In genomic region chr11:95805010-95805409, GRCm38 (mm10) we compare ENCODE assay signal across 14 mouse cellular contexts. TPM values are rescaled to one million over a fixed set of nuclear protein-coding genes. Genes with fewer than 3 reads are reported as not detected.
DNase-seq lines count a peak whose midpoint lies in the region; ATAC-seq and TF ChIP-seq lines count a peak whose summit lies in the region.
"Had no signal": no experiment of that assay in that cellular context is flagged by ENCODE, and none has a peak within 500 bp of the region (broad histone marks: within the 10 kb centered on the region; RNA-seq: fewer than 3 reads in every experiment).

No protein-coding gene starts in this region.

- peak overlapping the region; percentile 72; the same call in 1 of the 2 replicates for H3K9ac ChIP-seq in liver, embryonic 12.5 days
- H3K9ac ChIP-seq in kidney, embryonic 14.5 days (ENCODE audit: low read depth, low read length) = no peak overlapping the region
- H3K9ac ChIP-seq: heart, embryonic 15.5 days; midbrain, embryonic 12.5 days; neural tube, embryonic 12.5 days had no signal

- TF ChIP-seq CTCF in E14TG2a.4 (conservative IDR thresholded peaks at IDR 0.05; ENCODE audit: low read length) = no peak
- no peak for TF ChIP-seq CTCF in cerebellum, adult 2 months (IDR thresholded peaks at IDR 0.05; ENCODE audit: borderline replicate concordance, insufficient read depth, low read depth, low read length)

- no peak for TF ChIP-seq POLR2A in cerebellum, adult 2 months (IDR thresholded peaks at IDR 0.05; ENCODE audit: borderline replicate concordance, insufficient read depth, low read length)

- H3K9me3 ChIP-seq in E14TG2a.4 (ENCODE audit: low read length) = peaks cover 20% of the 10 kb centered on the region
- H3K9me3 ChIP-seq in liver, embryonic 12.5 days (replicated peaks) = peaks cover 10% of the 10 kb centered on the region; the same call in 1 of the 2 replicates
- peaks cover 3% of the 10 kb centered on the region; the same call in 1 of the 2 replicates for H3K9me3 ChIP-seq in kidney, embryonic 14.5 days (ENCODE audit: control insufficient read depth, low read length)
- peaks cover 7% of the 10 kb centered on the region; the same call in 1 of the 2 replicates for H3K9me3 ChIP-seq in forebrain, embryonic 10.5 days
- H3K9me3 ChIP-seq: heart, embryonic 15.5 days had no signal

- peak overlapping the region; percentile 58 for H3K4me2 ChIP-seq in liver, embryonic 12.5 days
- no peak overlapping the region for H3K4me2 ChIP-seq in kidney, embryonic 14.5 days (replicated peaks; ENCODE audit: low read depth, low read length)
- H3K4me2 ChIP-seq: heart, embryonic 15.5 days; midbrain, embryonic 12.5 days; neural tube, embryonic 12.5 days had no signal

- H3K4me3 ChIP-seq in E14TG2a.4 (replicated peaks; ENCODE audit: low read length) = peak overlapping the region; percentile 41
- H3K4me3 ChIP-seq in liver, embryonic 12.5 days = no peak overlapping the region
- no peak overlapping the region for H3K4me3 ChIP-seq in kidney, embryonic 14.5 days (ENCODE audit: low read length)
- no peak overlapping the region for H3K4me3 ChIP-seq in forebrain, embryonic 10.5 days
- H3K4me3 ChIP-seq in cerebellum, adult 2 months (replicated peaks; ENCODE audit: insufficient read depth, low read depth, low read length) = no peak overlapping the region
- H3K4me3 ChIP-seq: heart, embryonic 15.5 days; midbrain, embryonic 12.5 days; neural tube, embryonic 12.5 days had no signal

- H3K27ac ChIP-seq in liver, embryonic 12.5 days = peak overlapping the region; percentile 100
- H3K27ac ChIP-seq in kidney, embryonic 14.5 days (ENCODE audit: low read depth, low read length) = no peak overlapping the region
- H3K27ac ChIP-seq in forebrain, embryonic 10.5 days = no peak overlapping the region
- H3K27ac ChIP-seq in cerebellum, adult 2 months (ENCODE audit: insufficient read depth, low read length) = no peak overlapping the region
- H3K27ac ChIP-seq: heart, embryonic 15.5 days; midbrain, embryonic 12.5 days; neural tube, embryonic 12.5 days had no signal

- DNase-seq in CD4-positive, CD25-positive, alpha-beta regulatory T cell, adult 2 months (ENCODE audit: low read depth, low spot score) = peak; percentile 70
- DNase-seq in spleen, postnatal 4 days (ENCODE audit: low spot score in 2 of 2) = peak; percentile 33 to 74
- DNase-seq in testis, postnatal 10 days (ENCODE audit: low spot score) = no peak
- DNase-seq in forebrain, embryonic 10.5 days (ENCODE audit: extremely low spot score, low spot score) = no peak
- DNase-seq in cerebellum, adult 2 months = no peak
- DNase-seq: cerebellum, postnatal 25 days; left cerebral cortex, postnatal 4 days; right cerebral cortex, adult 18-20 months had no signal

- no peak for ATAC-seq in liver, embryonic 12.5 days
- ATAC-seq in kidney, embryonic 14.5 days (ENCODE audit: low FRiP score, low TSS enrichment) = no peak

- 0 out of 2 replicates have a peak, but pooled peaks cover 4% of the 10 kb centered on the region for H3K27me3 ChIP-seq in E14TG2a.4 (ENCODE audit: insufficient read depth, low read length)
- H3K27me3 ChIP-seq in liver, embryonic 12.5 days (replicated peaks) = no peaks in the 10 kb centered on the region
- no peaks in the 10 kb centered on the region for H3K27me3 ChIP-seq in kidney, embryonic 14.5 days (ENCODE audit: control insufficient read depth, insufficient read depth, low read length)
- H3K27me3 ChIP-seq in forebrain, embryonic 10.5 days (ENCODE audit: poor library complexity, severe bottlenecking) = no peaks in the 10 kb centered on the region
- no peaks in the 10 kb centered on the region for H3K27me3 ChIP-seq in cerebellum, adult 2 months (ENCODE audit: control insufficient read depth, insufficient read depth, low read length)
- H3K27me3 ChIP-seq: heart, embryonic 15.5 days; midbrain, embryonic 12.5 days; neural tube, embryonic 12.5 days had no signal

- H3K36me3 ChIP-seq in E14TG2a.4 (ENCODE audit: insufficient read depth, low read length) = no peaks in the 10 kb centered on the region
- no peaks in the 10 kb centered on the region for H3K36me3 ChIP-seq in liver, embryonic 12.5 days
- H3K36me3 ChIP-seq in kidney, embryonic 14.5 days (ENCODE audit: control insufficient read depth, insufficient read depth, low read length) = no peaks in the 10 kb centered on the region
- no peaks in the 10 kb centered on the region for H3K36me3 ChIP-seq in forebrain, embryonic 10.5 days (replicated peaks)
- H3K36me3 ChIP-seq: heart, embryonic 15.5 days; midbrain, embryonic 12.5 days; neural tube, embryonic 12.5 days had no signal

- peaks cover 40% of the 10 kb centered on the region for H3K4me1 ChIP-seq in E14TG2a.4 (replicated peaks; ENCODE audit: low read depth, low read length)
- peaks cover 97% of the 10 kb centered on the region for H3K4me1 ChIP-seq in liver, embryonic 12.5 days
- no peaks in the 10 kb centered on the region for H3K4me1 ChIP-seq in kidney, embryonic 14.5 days (ENCODE audit: control insufficient read depth, insufficient read depth, low read length)
- peaks cover 7% of the 10 kb centered on the region for H3K4me1 ChIP-seq in forebrain, embryonic 10.5 days
- H3K4me1 ChIP-seq in cerebellum, adult 2 months (ENCODE audit: control insufficient read depth, insufficient read depth, low read length) = no peaks in the 10 kb centered on the region; the same call in 1 of the 2 replicates

- WGBS in liver, embryonic 12.5 days (ENCODE audit: insufficient replicate concordance) = 52% methylated on average over 5 of the region's 5 CpGs
- 70% methylated on average over 5 of the region's 5 CpGs for WGBS in kidney, embryonic 14.5 days
- 80% methylated on average over 5 of the region's 5 CpGs for WGBS in forebrain, embryonic 10.5 days
- 80% methylated on average over 5 of the region's 5 CpGs for WGBS in cerebellum, adult 2 months

RNA-seq across cellular contexts. Expression of gene Phospho1, which starts 19.3 kb away (rescaled TPM):
- 2.7 and 3.4 TPM in 2 replicates for polyA plus RNA-seq in liver, embryonic 12.5 days (2016; fragmentation: Nextera tagmentation; extraction: Ambion mirVana)
- not detected in 2 replicates for polyA plus RNA-seq in kidney, embryonic 14.5 days (2014; fragmentation: Nextera tagmentation; extraction: Ambion mirVana)
- polyA plus RNA-seq in forebrain, embryonic 10.5 days (2016; fragmentation: Nextera tagmentation; extraction: Ambion mirVana) = not detected in 2 replicates
- polyA plus RNA-seq in cerebellum, adult 2 months (2012; rRNA removed) = 110 and 122 TPM in 2 replicates
- polyA plus RNA-seq: midbrain, embryonic 12.5 days; neural tube, embryonic 12.5 days had no signal

RNA-seq across cellular contexts. Expression of gene Gngt2, which starts 32.0 kb away (rescaled TPM):
- polyA plus RNA-seq in liver, embryonic 12.5 days (2016; fragmentation: Nextera tagmentation; extraction: Ambion mirVana) = 15.8 and 16.7 TPM in 2 replicates
- 19.5 and 26.0 TPM in 2 replicates for polyA plus RNA-seq in kidney, embryonic 14.5 days (2014; fragmentation: Nextera tagmentation; extraction: Ambion mirVana)
- 6.7 and 7.3 TPM in 2 replicates for polyA plus RNA-seq in forebrain, embryonic 10.5 days (2016; fragmentation: Nextera tagmentation; extraction: Ambion mirVana)
- 3.5 and 5.4 TPM in 2 replicates for polyA plus RNA-seq in cerebellum, adult 2 months (2012; rRNA removed)

RNA-seq across cellular contexts. Expression of gene Abi3, which starts 37.3 kb away (rescaled TPM):
- 7.3 and 7.6 TPM in 2 replicates for polyA plus RNA-seq in liver, embryonic 12.5 days (2016; fragmentation: Nextera tagmentation; extraction: Ambion mirVana)
- 3.9 and 9.8 TPM in 2 replicates for polyA plus RNA-seq in kidney, embryonic 14.5 days (2014; fragmentation: Nextera tagmentation; extraction: Ambion mirVana)
- 2.3 and 4.6 TPM in 2 replicates for polyA plus RNA-seq in forebrain, embryonic 10.5 days (2016; fragmentation: Nextera tagmentation; extraction: Ambion mirVana)
- 3.2 and 3.9 TPM in 2 replicates for polyA plus RNA-seq in cerebellum, adult 2 months (2012; rRNA removed)

Comparison
In these comparisons a context has a peak if more than half of its experiments do, and no peak if none do; other contexts are left out.
1. DNase-seq: peak in CD4-positive, CD25-positive, alpha-beta regulatory T cell, adult 2 months (single experiment) and spleen, postnatal 4 days (2 of 2); none in testis, postnatal 10 days (single experiment), forebrain, embryonic 10.5 days (single experiment) and cerebellum, adult 2 months (0 of 2).
2. RNA of gene Phospho1, which starts 19.3 kb away (polyA plus RNA-seq): 110 to 122 TPM in cerebellum, adult 2 months; 2.7 to 3.4 TPM in liver, embryonic 12.5 days, not detected in kidney, embryonic 14.5 days and not detected in forebrain, embryonic 10.5 days; every median in the first group is over 10 times any median in the second.